Mouse (Mus musculus) urinary bladder, postnatal 10 days (tissue): Measurements from ENCODE around the gene Maats1.
"Not testable (repeated sequence)": the region's sequence is repeated elsewhere in the genome, so short reads cannot be mapped to it uniquely, and the experiment has no call there.

Experiments
- DNase-seq: peaks from one replicate; pipeline ENCODE4 v3.0.0; 2022; ENCODE audit warnings: low spot score

Gene Maats1

GRCm38 (mm10) chr16:38348217-38348761, 6.3 kb upstream of the Maats1 start:
- DNase-seq = no peak

GRCm38 (mm10) chr16:38347588-38347987, 5.6 kb upstream of the Maats1 start:
- no peak for DNase-seq

GRCm38 (mm10) chr16:38346529-38347325, 4.8 kb upstream of the Maats1 start, which contains the start of the genes Cox17 and Gm21987:
TSS of gene Cox17 (plus strand) at chr16:38346991.
TSS of gene Gm21987 (plus strand) at chr16:38347040.
- DNase-seq = peak; percentile 61

- DNase-seq = no peak
These were observed 3.2 kb upstream of the Maats1 start for GRCm38 (mm10) chr16:38344941-38345725.

GRCm38 (mm10) chr16:38338077-38338476, 3.9 kb downstream of the Maats1 start:
- DNase-seq = not testable (repeated sequence)

GRCm38 (mm10) chr16:38334431-38334830, 7.5 kb downstream of the Maats1 start:
- DNase-seq = no peak

GRCm38 (mm10) chr16:38329340-38329739, 12.6 kb downstream of the Maats1 start:
- no peak for DNase-seq

- DNase-seq = no peak
These were observed 15.1 kb downstream of the Maats1 start for GRCm38 (mm10) chr16:38326778-38327397.

GRCm38 (mm10) chr16:38324311-38324710, 17.6 kb downstream of the Maats1 start:
- DNase-seq = no peak

GRCm38 (mm10) chr16:38321452-38321935, 20.4 kb downstream of the Maats1 start:
- DNase-seq = no peak

GRCm38 (mm10) chr16:38319087-38319486, 22.9 kb downstream of the Maats1 start:
- no peak for DNase-seq

- no peak for DNase-seq
These were observed 23.5 kb downstream of the Maats1 start for GRCm38 (mm10) chr16:38318492-38318891.

- no peak for DNase-seq
These were observed 33.7 kb downstream of the Maats1 start for GRCm38 (mm10) chr16:38308195-38308594.

- DNase-seq = no peak
These were observed 34.3 kb downstream of the Maats1 start for GRCm38 (mm10) chr16:38307651-38308050.

- DNase-seq = no peak
These were observed 34.7 kb downstream of the Maats1 start for GRCm38 (mm10) chr16:38307221-38307605.

- DNase-seq = no peak
These were observed 35.2 kb downstream of the Maats1 start for GRCm38 (mm10) chr16:38306571-38307220.

GRCm38 (mm10) chr16:38304460-38305194, 37.3 kb downstream of the Maats1 start:
- no peak for DNase-seq

GRCm38 (mm10) chr16:38302367-38302766, 39.6 kb downstream of the Maats1 start:
- DNase-seq = no peak

GRCm38 (mm10) chr16:38298410-38298809, 43.5 kb downstream of the Maats1 start:
- DNase-seq = no peak

GRCm38 (mm10) chr16:38295349-38295930, 46.5 kb downstream of the Maats1 start:
- no peak for DNase-seq
